Mouse (Mus musculus) heart, embryonic 12.5 days (tissue): ENCODE measurements at regions not wholly inside any gene's neighbourhood (a gene's known extent, or its start where the extent isn't known, plus 50 kb on each side); places are given as distances from the start of the nearest gene placed in this dataset.

Experiments used
- ATAC-seq: fragments of 200-750 bp; cut with Nextera tagmentation; 2 replicates; pipeline ENCODE4 v1.8.0; 2017; ENCODE audit warnings: moderate TSS enrichment, moderate library complexity; ENCODE audit not compliant: insufficient number of reproducible peaks, low FRiP score
- H3K27ac ChIP-seq: fragments of 300-500 bp; sonication (generic); 2 replicates; pipeline ENCODE4 v1.5.1; 2016; ENCODE audit warnings: mild to moderate bottlenecking, moderate library complexity; ENCODE audit not compliant: poor library complexity, severe bottlenecking
- H3K27me3 ChIP-seq: fragments of 300-500 bp; sonication (generic); replicated peaks from 2 replicates; pipeline ENCODE4 v1.6.1; 2016; ENCODE audit warnings: mild to moderate bottlenecking, moderate library complexity
- H3K36me3 ChIP-seq: fragments of 300-500 bp; sonication (generic); 2 replicates; pipeline ENCODE4 v1.6.1; 2016; ENCODE audit warnings: mild to moderate bottlenecking, moderate library complexity
- H3K4me1 ChIP-seq: fragments of 300-500 bp; sonication (generic); replicated peaks from 2 replicates; pipeline ENCODE4 v1.6.1; 2016; ENCODE audit warnings: mild to moderate bottlenecking
- H3K4me2 ChIP-seq: fragments of 300-500 bp; sonication (generic); 2 replicates; pipeline ENCODE4 v1.6.1; 2016; ENCODE audit warnings: mild to moderate bottlenecking, moderate library complexity
- H3K4me3 ChIP-seq: fragments of 300-500 bp; sonication (generic); 2 replicates; pipeline ENCODE4 v1.5.1; 2016; ENCODE audit warnings: mild to moderate bottlenecking
- H3K9ac ChIP-seq: fragments of 300-500 bp; sonication (generic); 2 replicates; pipeline ENCODE4 v1.6.1; 2016; ENCODE audit warnings: mild to moderate bottlenecking, moderate library complexity
- H3K9me3 ChIP-seq: fragments of 300-500 bp; sonication (generic); replicated peaks from 2 replicates; pipeline ENCODE4 v1.6.1; 2016; ENCODE audit warnings: mild to moderate bottlenecking, moderate library complexity
- WGBS: fragments of 180-500 bp; shearing (Covaris S2); methylation state at CpG from one replicate; pipeline ENCODE4 v1.1.7; 2016; 5-methylcytosine and 5-hydroxymethylcytosine counted together

DNA sequence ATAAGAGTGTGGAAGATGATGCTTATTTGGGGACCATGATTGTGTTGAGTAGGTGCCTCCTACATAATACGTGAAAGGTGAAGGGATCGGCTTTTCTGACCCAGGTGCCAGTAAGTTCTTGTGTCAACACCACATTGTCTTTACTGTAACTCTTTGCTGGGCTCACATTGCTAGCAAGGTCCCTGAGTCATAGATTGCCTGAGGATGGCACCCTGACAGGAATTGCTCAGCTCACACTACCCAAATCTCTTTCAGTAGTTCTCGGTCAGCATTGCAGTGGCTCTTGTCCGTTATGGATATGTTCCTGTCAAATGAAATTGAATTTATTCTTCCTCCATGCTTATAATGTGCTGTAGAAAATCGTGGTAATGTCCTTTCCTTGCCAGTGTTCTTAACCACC, 200.8 kb downstream of the Csl start:
- ATAC-seq: no peak
- Histone ChIP-seq H3K9me3 (no peaks in the 10 kb centered on the region), H3K9ac (no peak overlapping the region), H3K27ac (no peak overlapping the region), H3K4me2 (no peak overlapping the region), H3K4me1 (peaks cover 14% of the 10 kb centered on the region), H3K27me3 (no peaks in the 10 kb centered on the region), H3K4me3 (no peak overlapping the region), H3K36me3 (no peaks in the 10 kb centered on the region)
- 81% methylated on average over 5 of the region's 5 CpGs for WGBS

DNA sequence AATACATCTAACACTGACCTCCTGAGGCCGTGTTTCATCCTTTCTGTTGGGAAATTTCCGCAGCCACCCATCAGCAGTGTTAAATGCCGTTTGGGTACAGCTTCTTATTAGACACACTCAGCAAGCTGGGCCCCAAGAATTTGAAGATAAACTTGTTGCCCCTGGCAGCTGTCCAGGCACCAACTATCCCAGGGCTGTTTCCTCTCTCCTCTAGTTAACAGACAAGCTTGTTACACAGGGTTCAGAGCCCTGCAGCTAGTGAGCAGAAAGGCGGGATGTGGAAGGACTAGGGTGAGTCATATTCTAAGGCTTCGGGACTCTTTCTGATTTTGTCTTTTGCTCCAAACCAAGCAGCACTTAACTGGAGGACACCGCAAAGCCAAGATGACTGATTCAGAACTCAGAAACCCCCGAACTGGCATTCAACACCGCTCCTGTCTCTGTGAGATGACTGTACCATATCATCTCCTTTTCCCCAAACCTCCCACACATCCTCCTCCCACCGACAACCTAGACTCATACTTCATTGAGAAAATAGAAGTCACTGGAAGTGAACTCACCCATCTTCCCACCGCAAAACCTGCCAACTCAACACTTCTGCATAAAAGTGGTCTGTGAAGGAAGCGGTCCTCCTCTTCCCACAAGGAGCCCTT, 198.2 kb downstream of the Csl start:
- WGBS: 48% methylated on average over 11 of the region's 11 CpGs
- Histone ChIP-seq H3K27ac (peak overlapping the region; percentile 28), H3K9ac (no peak overlapping the region), H3K4me3 (no peak overlapping the region), H3K4me2 (peak overlapping the region; percentile 26; the same call in 1 of the 2 replicates), H3K4me1 (peaks cover 14% of the 10 kb centered on the region), H3K9me3 (no peaks in the 10 kb centered on the region), H3K27me3 (no peaks in the 10 kb centered on the region), H3K36me3 (no peaks in the 10 kb centered on the region)
- ATAC-seq: peak; percentile 72

DNA sequence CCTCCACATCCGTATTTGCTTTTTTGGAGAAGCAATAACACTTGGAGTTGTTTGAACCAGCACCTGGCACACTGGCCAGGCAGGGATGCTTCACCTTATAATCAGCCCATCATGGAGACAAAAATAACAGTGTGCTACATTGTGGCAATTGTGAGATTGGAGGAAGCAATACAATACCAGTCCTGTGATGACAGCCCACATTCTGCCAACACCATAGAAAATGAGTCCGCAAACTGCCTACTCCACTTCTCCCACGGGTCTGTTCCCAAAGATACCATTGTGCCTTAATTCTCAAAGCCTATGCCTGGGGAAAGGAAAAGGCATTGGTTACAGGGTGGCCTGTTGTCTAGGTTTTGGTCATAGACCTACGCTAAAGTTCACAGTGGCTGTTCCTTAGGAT, 194.9 kb downstream of the Csl start:
- Histone ChIP-seq H3K27me3 (no peaks in the 10 kb centered on the region), H3K36me3 (no peaks in the 10 kb centered on the region), H3K4me2 (no peak overlapping the region), H3K4me1 (peaks cover 19% of the 10 kb centered on the region), H3K9me3 (no peaks in the 10 kb centered on the region), H3K27ac (no peak overlapping the region), H3K4me3 (no peak overlapping the region), H3K9ac (no peak overlapping the region)
- WGBS: 83% methylated on average over 4 of the region's 4 CpGs
- no peak for ATAC-seq

DNA sequence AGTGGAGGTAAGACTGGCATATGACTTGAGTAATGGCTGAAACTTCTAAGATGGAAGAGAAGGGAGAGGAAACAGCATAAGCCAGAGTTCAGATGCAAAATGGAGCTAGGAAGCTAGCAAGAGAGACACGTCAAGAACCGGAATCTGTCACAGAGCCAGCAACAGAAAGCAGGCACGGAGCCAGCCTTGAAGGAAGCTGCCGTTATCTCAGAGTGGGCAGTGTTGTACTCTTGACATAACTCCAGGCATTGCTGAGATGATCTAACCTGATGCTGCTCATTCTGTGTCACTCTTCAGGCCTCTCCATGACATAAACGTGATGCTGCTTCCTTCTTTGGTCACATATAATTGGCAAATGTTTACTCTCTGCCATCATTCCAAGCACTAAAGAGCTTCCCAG, 191.0 kb downstream of the Csl start:
- peak; percentile 39 for ATAC-seq

DNA sequence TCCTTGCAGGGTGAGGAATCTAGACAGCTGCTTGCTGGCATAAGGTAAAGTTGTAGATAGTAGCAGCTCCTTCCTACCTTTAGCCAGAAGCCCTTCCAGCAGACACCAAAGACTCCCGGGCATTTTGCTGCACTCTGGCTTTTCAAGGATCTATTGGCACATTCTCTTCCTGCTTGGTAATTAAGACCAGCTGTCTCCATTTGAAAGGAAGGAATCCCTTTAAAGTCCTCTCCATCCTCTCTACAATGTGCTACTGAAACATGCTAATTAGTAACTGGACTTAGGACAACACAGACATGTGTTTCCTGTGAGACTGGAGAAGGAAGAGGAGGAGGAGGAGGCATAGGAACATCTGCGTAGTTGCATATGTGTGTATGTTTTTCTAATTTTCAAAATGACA, 189.3 kb downstream of the Csl start:
- WGBS: 23% methylated on average over 2 of the region's 2 CpGs
- no peak overlapping the region for H3K4me3 ChIP-seq
- H3K9me3 ChIP-seq: no peaks in the 10 kb centered on the region
- H3K4me1 ChIP-seq: peaks cover 17% of the 10 kb centered on the region
- no peaks in the 10 kb centered on the region for H3K36me3 ChIP-seq
- H3K4me2 ChIP-seq: no peak overlapping the region
- no peak overlapping the region for H3K9ac ChIP-seq
- ATAC-seq: no peak
- no peaks in the 10 kb centered on the region for H3K27me3 ChIP-seq
- H3K27ac ChIP-seq: no peak overlapping the region

More for the DNA sequence above, 191.0 kb downstream of the Csl start:
- Histone ChIP-seq H3K27me3 (no peaks in the 10 kb centered on the region), H3K4me3 (no peak overlapping the region), H3K36me3 (no peaks in the 10 kb centered on the region), H3K4me1 (peaks cover 10% of the 10 kb centered on the region), H3K9me3 (no peaks in the 10 kb centered on the region), H3K9ac (no peak overlapping the region), H3K27ac (no peak overlapping the region), H3K4me2 (no peak overlapping the region)
- WGBS: 24% methylated on average over 5 of the region's 5 CpGs

DNA sequence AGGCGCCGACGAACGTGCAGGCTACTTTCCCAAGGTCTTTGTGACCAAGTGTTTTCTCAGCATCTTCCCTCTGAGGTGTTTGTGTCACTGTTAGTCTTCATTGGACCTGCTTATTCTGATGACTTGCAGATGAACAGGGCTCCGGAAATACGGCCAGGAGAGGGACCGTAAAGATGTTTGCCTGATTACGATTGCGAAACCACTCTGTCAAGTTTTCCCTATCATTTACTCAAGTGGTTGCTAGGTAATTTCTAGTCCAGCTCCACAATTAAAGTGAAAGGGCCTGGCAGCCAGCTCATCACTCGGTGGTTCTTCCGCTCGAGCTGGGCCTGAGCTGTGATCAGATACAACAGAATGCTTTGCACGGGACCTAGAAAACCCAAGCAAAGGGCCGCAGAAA, 185.5 kb downstream of the Csl start:
- Histone ChIP-seq H3K9ac (no peak overlapping the region), H3K27ac (no peak overlapping the region), H3K9me3 (no peaks in the 10 kb centered on the region), H3K27me3 (no peaks in the 10 kb centered on the region), H3K4me1 (peaks cover 15% of the 10 kb centered on the region; the same call in 1 of the 2 replicates), H3K36me3 (no peaks in the 10 kb centered on the region), H3K4me3 (no peak overlapping the region), H3K4me2 (peak overlapping the region; percentile 28; the same call in 1 of the 2 replicates)
- ATAC-seq: no peak
- 50% methylated on average over 14 of the region's 14 CpGs for WGBS

DNA sequence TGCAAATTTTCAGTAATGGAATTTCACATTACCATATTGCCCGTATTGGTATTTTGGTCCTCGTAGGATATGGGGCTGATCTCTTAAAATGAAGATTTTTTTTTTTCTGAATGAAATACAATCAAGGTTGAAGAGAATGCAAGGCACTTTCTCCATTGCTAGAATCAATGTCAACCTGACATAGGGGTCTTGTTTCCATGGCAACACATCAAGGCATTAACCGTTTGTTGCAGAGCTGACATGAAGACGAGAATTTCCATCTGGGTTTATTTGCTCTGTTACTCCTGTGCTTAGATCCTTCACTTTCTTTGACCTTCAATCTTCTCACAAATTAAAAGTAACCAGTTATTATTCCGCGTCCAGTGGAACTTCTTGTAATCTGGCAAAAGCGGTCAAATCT, 184.2 kb downstream of the Csl start:
- Histone ChIP-seq H3K4me1 (0 out of 2 replicates have a peak, but pooled peaks cover 10% of the 10 kb centered on the region), H3K27ac (no peak overlapping the region), H3K4me2 (no peak overlapping the region), H3K9ac (no peak overlapping the region), H3K27me3 (no peaks in the 10 kb centered on the region), H3K4me3 (no peak overlapping the region), H3K36me3 (no peaks in the 10 kb centered on the region), H3K9me3 (no peaks in the 10 kb centered on the region)
- 88% methylated on average over 7 of the region's 7 CpGs for WGBS
- no peak for ATAC-seq

DNA sequence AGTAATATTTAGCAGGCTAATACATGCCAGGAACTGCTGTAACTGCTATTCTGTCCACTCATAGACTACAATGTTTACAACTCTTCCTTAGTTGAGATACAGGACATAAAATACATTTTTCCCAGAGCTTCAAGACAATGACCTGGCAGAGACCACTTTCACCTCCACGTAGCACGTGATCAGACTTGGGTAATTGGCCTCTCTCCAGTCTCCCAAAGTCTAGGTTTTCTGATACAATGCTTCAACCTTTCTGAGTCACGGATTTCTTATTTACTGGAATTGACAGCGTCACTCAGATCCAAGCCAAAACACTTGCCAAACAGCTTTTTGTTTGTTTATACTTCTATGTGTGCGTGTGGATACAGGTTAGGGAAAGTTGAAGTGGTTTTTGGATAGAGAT, 183.2 kb downstream of the Csl start:
- Histone ChIP-seq H3K4me2 (no peak overlapping the region), H3K27ac (no peak overlapping the region), H3K27me3 (no peaks in the 10 kb centered on the region), H3K4me1 (0 out of 2 replicates have a peak, but pooled peaks cover 10% of the 10 kb centered on the region), H3K4me3 (no peak overlapping the region), H3K36me3 (no peaks in the 10 kb centered on the region), H3K9ac (no peak overlapping the region), H3K9me3 (no peaks in the 10 kb centered on the region)
- WGBS: 83% methylated on average over 5 of the region's 5 CpGs
- ATAC-seq: no peak

DNA sequence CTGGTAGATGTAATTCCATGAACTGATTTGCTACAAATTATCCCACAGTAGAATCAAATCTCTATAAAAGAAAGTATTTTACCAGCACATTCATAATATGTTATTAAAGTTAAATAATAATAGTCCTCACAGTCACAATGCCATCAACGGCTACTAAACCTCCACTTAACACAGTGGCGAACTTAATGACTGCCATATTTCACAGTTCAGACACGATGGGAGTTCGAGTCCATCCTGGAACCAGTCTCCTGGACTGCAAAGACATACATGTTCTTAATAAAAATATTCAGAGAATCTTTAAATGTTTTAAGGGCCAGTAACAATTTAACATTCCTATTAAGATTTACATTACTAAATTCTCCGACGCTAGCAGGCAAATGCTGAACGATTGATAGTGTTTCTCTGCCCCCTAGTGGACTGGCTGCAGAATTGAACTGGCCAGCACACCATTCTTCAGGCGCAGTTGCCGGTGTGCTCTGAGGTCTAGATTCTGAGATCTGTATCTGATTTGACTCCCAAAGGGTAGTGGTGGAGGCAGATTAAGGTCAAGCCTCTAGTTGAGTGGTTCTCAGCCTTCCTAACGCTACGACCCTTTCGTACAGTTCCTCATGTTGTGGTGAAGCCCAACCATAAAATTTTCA, 182.3 kb downstream of the Csl start:
- Histone ChIP-seq H3K27ac (no peak overlapping the region), H3K9ac (no peak overlapping the region), H3K4me1 (0 out of 2 replicates have a peak, but pooled peaks cover 10% of the 10 kb centered on the region), H3K4me3 (no peak overlapping the region), H3K36me3 (no peaks in the 10 kb centered on the region), H3K4me2 (no peak overlapping the region), H3K27me3 (no peaks in the 10 kb centered on the region), H3K9me3 (no peaks in the 10 kb centered on the region)
- no peak for ATAC-seq
- WGBS: 25% methylated on average over 12 of the region's 12 CpGs

DNA sequence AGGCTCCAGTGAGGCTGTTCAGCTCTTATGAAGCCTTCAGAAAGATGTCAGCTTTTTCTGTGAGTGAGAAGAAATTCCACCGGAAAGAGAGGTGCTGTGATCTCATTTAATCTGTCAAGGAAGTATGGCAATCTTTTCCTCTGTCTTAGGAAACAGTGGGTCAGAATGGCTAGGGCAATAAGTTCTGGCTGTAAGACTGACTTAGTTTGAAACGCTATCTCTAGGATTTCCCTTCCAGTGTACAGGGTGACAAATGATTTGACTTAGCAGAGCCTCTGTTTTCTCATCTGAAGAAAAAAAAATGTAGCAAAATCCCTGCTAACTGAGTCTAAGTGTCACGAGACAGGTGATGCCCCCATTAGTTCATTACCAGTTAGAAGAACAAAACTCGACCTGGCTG, 181.1 kb downstream of the Csl start:
- no peaks in the 10 kb centered on the region for H3K36me3 ChIP-seq
- ATAC-seq: no peak
- no peak overlapping the region for H3K4me3 ChIP-seq
- H3K4me2 ChIP-seq: no peak overlapping the region
- H3K27me3 ChIP-seq: no peaks in the 10 kb centered on the region
- H3K4me1 ChIP-seq: 0 out of 2 replicates have a peak, but pooled peaks cover 10% of the 10 kb centered on the region
- WGBS: 37% methylated on average over 4 of the region's 4 CpGs
- H3K27ac ChIP-seq: no peak overlapping the region
- H3K9me3 ChIP-seq: no peaks in the 10 kb centered on the region
- no peak overlapping the region for H3K9ac ChIP-seq

DNA sequence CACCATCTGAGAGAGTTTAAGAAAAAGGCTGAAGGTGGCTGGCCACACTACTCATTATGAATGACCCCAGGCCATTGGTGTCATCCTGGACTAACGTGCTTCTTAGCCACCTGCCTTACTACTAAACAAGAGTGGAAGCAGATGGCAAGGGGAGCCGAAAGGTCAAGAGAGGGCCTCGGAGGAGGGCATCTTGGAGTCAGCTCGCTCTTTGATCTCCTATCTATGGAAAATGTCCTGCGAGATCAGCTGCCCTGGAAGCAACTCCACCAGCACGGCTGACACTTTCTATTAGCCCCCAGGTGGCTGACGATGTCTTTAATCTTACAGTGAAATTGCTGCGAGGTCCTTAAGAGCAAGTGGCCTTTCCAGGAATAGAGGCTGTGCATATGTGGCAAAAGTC, 179.3 kb downstream of the Csl start:
- Histone ChIP-seq H3K9ac (no peak overlapping the region), H3K4me3 (no peak overlapping the region), H3K36me3 (no peaks in the 10 kb centered on the region), H3K4me1 (0 out of 2 replicates have a peak, but pooled peaks cover 4% of the 10 kb centered on the region), H3K9me3 (no peaks in the 10 kb centered on the region), H3K27me3 (no peaks in the 10 kb centered on the region), H3K4me2 (no peak overlapping the region), H3K27ac (no peak overlapping the region)
- WGBS: 22% methylated on average over 8 of the region's 8 CpGs
- no peak for ATAC-seq
